Mouse (Mus musculus) intestine, embryonic 14.5 days (tissue): ENCODE measurements around the gene Lpin1. TPM values are rescaled to one million over a fixed set of nuclear protein-coding genes. Genes with fewer than 3 reads are reported as not detected.

ENCODE experiments used
- ATAC-seq: fragments of 200-750 bp; cut with Nextera tagmentation; replicated peaks from 2 replicates; pipeline ENCODE4 v1.8.0; 2017; ENCODE audit warnings: low read depth, moderate number of reproducible peaks, moderate TSS enrichment, moderate library complexity; ENCODE audit not compliant: low FRiP score, low TSS enrichment
- DNase-seq: peaks from one replicate; pipeline ENCODE4 v3.0.0-alpha.2; 2018; ENCODE audit warnings: low spot score
- H3K27ac ChIP-seq: fragments of 300-500 bp; sonication (generic); 2 replicates; pipeline ENCODE4 v1.5.1; 2014; ENCODE audit warnings: low read depth, mild to moderate bottlenecking, control low read depth
- H3K27me3 ChIP-seq: fragments of 300-500 bp; sonication (generic); replicated peaks from 2 replicates; pipeline ENCODE4 v1.6.1; 2014; ENCODE audit warnings: low read length, control low read depth; ENCODE audit not compliant: control insufficient read depth, insufficient read depth
- H3K36me3 ChIP-seq: fragments of 300-500 bp; sonication (generic); 2 replicates; pipeline ENCODE4 v1.6.1; 2014; ENCODE audit warnings: low read length, control low read depth; ENCODE audit not compliant: control insufficient read depth, insufficient read depth
- H3K4me1 ChIP-seq: fragments of 300-500 bp; sonication (generic); replicated peaks from 2 replicates; pipeline ENCODE4 v1.6.1; 2014; ENCODE audit warnings: low read length, control low read depth, mixed read lengths; ENCODE audit not compliant: control insufficient read depth, insufficient read depth
- H3K4me2 ChIP-seq: fragments of 300-500 bp; sonication (generic); 2 replicates; pipeline ENCODE4 v1.6.1; 2014; ENCODE audit warnings: low read length
- H3K4me3 ChIP-seq: fragments of 300-500 bp; sonication (generic); 2 replicates; pipeline ENCODE4 v1.5.1; 2014; ENCODE audit warnings: low read depth, low read length, control low read depth, mixed read lengths
- H3K9ac ChIP-seq: fragments of 300-500 bp; sonication (generic); 2 replicates; pipeline ENCODE4 v1.6.1; 2014; ENCODE audit warnings: mild to moderate bottlenecking, low read length
- H3K9me3 ChIP-seq: fragments of 300-500 bp; sonication (generic); 2 replicates; pipeline ENCODE4 v1.6.1; 2016; ENCODE audit warnings: low read length, control low read depth; ENCODE audit not compliant: control insufficient read depth
- WGBS: fragments of 180-500 bp; shearing (Covaris S2); extraction: QIAGEN DNeasy Blood & Tissue Kit; methylation state at CpG from one replicate; pipeline ENCODE4 v1.1.7; 2014; 5-methylcytosine and 5-hydroxymethylcytosine counted together
- polyA plus RNA-seq: library from polyadenylated mRNA; unstranded; fragments of >200 nt; fragmentation: Nextera tagmentation; extraction: Ambion mirVana; gene quantifications from 2 replicates; pipeline ENCODE4 v1.2.1, GENCODE M21; 2014

Gene Lpin1
- polyA plus RNA-seq, 1 experiment from 2014 or later: 8.4 TPM

DNA sequence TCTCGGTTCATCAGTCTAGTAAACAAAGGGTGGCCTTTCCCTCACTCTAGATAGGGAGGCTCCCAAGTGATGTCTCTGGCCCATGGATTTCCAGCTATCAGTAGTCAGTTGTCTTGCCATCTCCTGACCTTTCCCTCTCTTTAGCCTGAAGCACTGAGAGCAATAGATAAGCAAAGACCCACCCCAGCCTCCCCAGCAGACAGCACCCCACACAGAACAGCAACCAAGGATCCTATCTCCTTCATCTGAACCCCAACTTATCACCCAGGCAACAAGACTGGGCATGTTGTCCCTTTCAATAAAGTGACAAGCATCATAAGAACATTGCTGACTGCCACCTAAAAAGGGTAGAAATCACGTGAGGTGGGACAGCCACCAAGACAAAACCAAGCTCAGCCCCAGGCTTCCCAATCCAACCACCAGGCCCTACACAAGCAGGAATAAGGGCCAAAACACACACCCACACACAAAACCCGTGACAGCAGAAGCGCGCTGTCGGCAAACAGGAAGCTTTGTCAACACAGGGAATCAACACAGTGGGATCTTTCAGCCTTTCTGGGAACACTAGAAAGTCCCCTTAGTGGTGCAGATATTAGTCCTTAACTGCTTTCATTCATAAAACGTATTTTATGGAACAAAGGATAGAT is 22.2 kb downstream of the Lpin1 start:
- H3K9ac ChIP-seq: peak overlapping the region; percentile 75
- no peaks in the 10 kb centered on the region for H3K27me3 ChIP-seq
- DNase-seq: no peak
- H3K4me2 ChIP-seq: peak overlapping the region; percentile 86
- no peaks in the 10 kb centered on the region for H3K36me3 ChIP-seq
- H3K4me3 ChIP-seq: peak overlapping the region; percentile 88
- WGBS: 23% methylated on average over 7 of the region's 7 CpGs
- no peak overlapping the region for H3K27ac ChIP-seq
- H3K4me1 ChIP-seq: peaks cover 17% of the 10 kb centered on the region
- H3K9me3 ChIP-seq: no peaks in the 10 kb centered on the region
- no peak for ATAC-seq

DNA sequence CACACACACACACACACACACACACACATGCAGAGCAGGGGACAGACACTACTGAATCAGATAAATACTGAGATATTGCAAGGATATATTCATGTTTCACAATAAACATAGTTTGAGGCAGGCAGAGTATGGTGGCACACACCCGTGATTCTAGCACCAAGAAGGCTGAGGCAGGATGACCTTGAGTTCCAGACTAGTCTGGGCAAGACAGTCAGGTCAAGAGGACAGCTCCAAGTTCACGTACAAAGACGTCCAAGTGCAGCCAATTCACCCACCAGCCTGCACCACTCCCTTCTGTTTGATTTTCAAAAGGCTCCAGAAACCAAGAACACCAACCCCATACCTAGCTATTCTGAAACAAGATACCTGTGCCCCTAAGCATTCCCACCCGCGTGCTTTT is 23.0 kb downstream of the Lpin1 start:
- ATAC-seq: no peak
- DNase-seq: no peak
- H3K9me3 ChIP-seq: no peaks in the 10 kb centered on the region
- H3K4me2 ChIP-seq: peak overlapping the region; percentile 86; the same call in 1 of the 2 replicates
- H3K4me1 ChIP-seq: peaks cover 17% of the 10 kb centered on the region
- H3K4me3 ChIP-seq: no peak overlapping the region
- no peaks in the 10 kb centered on the region for H3K27me3 ChIP-seq
- H3K9ac ChIP-seq: no peak overlapping the region
- H3K27ac ChIP-seq: no peak overlapping the region
- no peaks in the 10 kb centered on the region for H3K36me3 ChIP-seq
- 71% methylated on average over 5 of the region's 5 CpGs for WGBS

DNA sequence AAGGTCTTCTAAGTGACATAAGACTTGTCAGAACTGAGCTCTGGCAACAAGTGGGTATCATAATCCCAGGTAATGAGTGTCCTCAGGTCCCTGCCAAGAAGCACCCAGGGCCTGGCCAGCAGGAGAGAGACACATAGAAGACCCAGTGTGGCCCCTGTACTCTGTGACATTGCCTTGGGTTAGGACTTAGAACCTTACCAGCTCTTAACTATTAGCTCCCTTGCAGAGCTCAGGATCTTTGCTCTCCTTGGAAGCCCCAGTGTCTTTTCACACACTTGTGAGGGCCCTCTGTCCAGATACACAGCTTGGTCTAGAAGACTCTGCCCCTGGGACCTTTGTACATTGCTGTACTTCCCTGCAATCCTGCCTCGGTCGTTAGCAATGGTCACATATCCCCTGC is 23.7 kb downstream of the Lpin1 start:
- Histone ChIP-seq H3K27ac (no peak overlapping the region), H3K9ac (no peak overlapping the region)

DNA sequence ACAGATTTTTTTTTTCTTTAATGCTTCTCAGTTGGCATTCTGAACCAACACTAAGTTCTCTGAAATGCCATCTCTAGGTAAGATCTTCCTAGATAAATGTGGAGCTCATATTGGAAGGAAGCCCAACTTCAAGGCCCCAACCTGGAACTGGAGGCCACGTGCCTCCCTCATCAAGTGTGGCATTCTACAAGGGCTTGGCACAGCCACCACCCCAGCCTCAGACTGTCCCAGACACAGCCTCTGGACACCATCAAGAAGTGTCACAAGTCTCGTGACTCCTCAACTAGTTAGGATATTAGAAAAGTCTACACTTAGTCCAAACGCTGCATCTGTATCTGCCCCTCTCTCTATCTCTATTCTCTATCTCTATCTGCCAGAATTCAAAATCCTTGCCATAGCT is 25.8 kb downstream of the Lpin1 start:
- no peak overlapping the region for H3K4me3 ChIP-seq
- no peak for ATAC-seq
- no peak overlapping the region for H3K4me2 ChIP-seq
- H3K9ac ChIP-seq: no peak overlapping the region
- H3K27ac ChIP-seq: no peak overlapping the region
- H3K36me3 ChIP-seq: no peaks in the 10 kb centered on the region
- 72% methylated on average over 3 of the region's 3 CpGs for WGBS
- no peaks in the 10 kb centered on the region for H3K9me3 ChIP-seq
- H3K4me1 ChIP-seq: peaks cover 6% of the 10 kb centered on the region
- no peak for DNase-seq
- H3K27me3 ChIP-seq: no peaks in the 10 kb centered on the region

More for the DNA sequence above, 23.7 kb downstream of the Lpin1 start:
- Histone ChIP-seq H3K9me3 (no peaks in the 10 kb centered on the region), H3K36me3 (no peaks in the 10 kb centered on the region), H3K4me3 (no peak overlapping the region), H3K4me2 (no peak overlapping the region), H3K27me3 (no peaks in the 10 kb centered on the region), H3K4me1 (peaks cover 14% of the 10 kb centered on the region)
- no peak for DNase-seq
- ATAC-seq: no peak
- WGBS: 69% methylated on average over 2 of the region's 2 CpGs

DNA sequence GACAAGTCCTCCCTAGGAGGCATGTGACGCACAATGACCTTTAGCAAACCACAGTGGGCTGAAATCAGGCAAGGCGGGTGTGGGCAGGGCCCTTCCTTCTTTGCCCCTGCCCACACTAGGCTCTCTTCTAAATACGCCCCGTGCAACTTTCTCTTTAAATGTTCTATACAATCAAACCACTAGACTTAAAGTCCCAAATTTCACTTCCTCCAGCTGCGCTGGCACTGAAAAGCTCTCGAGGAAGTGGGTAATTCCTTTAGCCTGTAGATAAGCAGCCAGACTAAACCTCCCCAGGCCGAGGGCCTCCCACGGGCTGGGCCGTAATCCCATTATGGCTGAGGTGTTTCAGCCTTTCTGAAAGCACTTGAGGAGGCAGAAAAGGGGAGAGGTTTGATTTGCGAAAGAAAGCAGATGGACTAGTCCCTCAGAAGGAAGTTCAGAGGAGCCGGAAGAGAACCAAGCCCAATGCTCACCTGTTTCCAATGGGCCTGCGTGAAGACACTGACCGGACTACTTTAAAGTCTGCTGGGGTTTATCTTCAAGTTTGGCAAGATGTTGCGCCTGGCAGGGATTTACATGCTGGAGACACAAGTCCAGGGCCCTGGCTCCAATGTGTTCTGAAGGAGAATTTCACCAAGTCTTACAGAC is 26.6 kb downstream of the Lpin1 start:
- no peak overlapping the region for H3K27ac ChIP-seq
- peaks cover 4% of the 10 kb centered on the region for H3K4me1 ChIP-seq
- H3K9me3 ChIP-seq: no peaks in the 10 kb centered on the region
- WGBS: 47% methylated on average over 14 of the region's 14 CpGs
- no peaks in the 10 kb centered on the region for H3K27me3 ChIP-seq
- no peaks in the 10 kb centered on the region for H3K36me3 ChIP-seq
- DNase-seq: no peak
- ATAC-seq: no peak
- H3K9ac ChIP-seq: no peak overlapping the region
- no peak overlapping the region for H3K4me3 ChIP-seq
- no peak overlapping the region for H3K4me2 ChIP-seq

- 91% methylated on average over 3 of the region's 3 CpGs for WGBS
- Histone ChIP-seq H3K27me3 (no peaks in the 10 kb centered on the region), H3K36me3 (no peaks in the 10 kb centered on the region), H3K4me3 (no peak overlapping the region), H3K9ac (no peak overlapping the region), H3K4me2 (no peak overlapping the region), H3K27ac (no peak overlapping the region), H3K4me1 (peaks cover 4% of the 10 kb centered on the region), H3K9me3 (no peaks in the 10 kb centered on the region)
- DNase-seq (no peak), ATAC-seq (no peak)
Observed at GRCm38 (mm10) chr12:16583313-16583712, 27.5 kb downstream of the Lpin1 start.

DNA sequence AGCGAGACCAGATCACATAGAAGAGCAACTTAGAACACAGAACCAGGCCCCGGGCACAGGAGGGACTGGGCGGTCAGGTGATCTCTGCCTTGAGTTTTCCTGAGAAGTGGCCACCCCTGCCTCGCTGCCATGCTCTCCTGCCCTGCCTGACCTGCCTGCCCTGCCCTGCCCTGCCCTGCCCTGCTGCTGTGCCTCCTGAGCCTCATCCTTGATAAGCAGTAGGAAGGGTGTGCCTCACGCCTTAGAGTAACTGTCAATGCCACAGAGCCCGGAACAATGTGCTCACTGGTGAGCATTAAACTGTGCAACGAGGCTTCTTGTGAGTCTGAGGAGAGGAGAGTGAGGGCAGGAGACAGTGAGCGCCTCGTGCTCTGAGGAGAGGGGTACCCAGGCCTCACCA is 30.5 kb downstream of the Lpin1 start:
- no peak overlapping the region for H3K27ac ChIP-seq
- ATAC-seq: no peak
- H3K4me2 ChIP-seq: no peak overlapping the region
- H3K27me3 ChIP-seq: no peaks in the 10 kb centered on the region
- no peak overlapping the region for H3K9ac ChIP-seq
- no peak for DNase-seq
- no peaks in the 10 kb centered on the region for H3K9me3 ChIP-seq
- H3K4me1 ChIP-seq: peaks cover 11% of the 10 kb centered on the region
- 74% methylated on average over 9 of the region's 9 CpGs for WGBS
- H3K36me3 ChIP-seq: 0 out of 2 replicates have a peak, but pooled peaks cover 3% of the 10 kb centered on the region
- no peak overlapping the region for H3K4me3 ChIP-seq

- WGBS: 65% methylated on average over 9 of the region's 9 CpGs
- Histone ChIP-seq H3K36me3 (peaks cover 8% of the 10 kb centered on the region; the same call in 1 of the 2 replicates), H3K9ac (no peak overlapping the region)
Observed at GRCm38 (mm10) chr12:16577665-16578233, 33.0 kb downstream of the Lpin1 start.

More at GRCm38 (mm10) chr12:16577665-16578233, 33.0 kb downstream of the Lpin1 start:
- no peaks in the 10 kb centered on the region for H3K9me3 ChIP-seq
- H3K4me1 ChIP-seq: peaks cover 8% of the 10 kb centered on the region; the same call in 1 of the 2 replicates
- no peaks in the 10 kb centered on the region for H3K27me3 ChIP-seq
- ATAC-seq (0 out of 2 replicates have a peak, but pooled peaks have one; percentile 28), DNase-seq (no peak)
- no peak overlapping the region; the same call in 1 of the 2 replicates for H3K27ac ChIP-seq
- H3K4me2 ChIP-seq: no peak overlapping the region
- H3K4me3 ChIP-seq: no peak overlapping the region
